Mouse (Mus musculus) left cerebral cortex, postnatal 25 days (tissue): ENCODE results near the gene Vmn1r155. TPM values are rescaled to one million over a fixed set of nuclear protein-coding genes. Genes with fewer than 3 reads are reported as not detected.
"Not testable (repeated sequence)": the region's sequence is repeated elsewhere in the genome, so short reads cannot be mapped to it uniquely, and the experiment has no call there.

ENCODE experiments used
- DNase-seq, 2 experiments: peaks; one replicate each; pipeline ENCODE4 v3.0.0; 2022; ENCODE audit warnings: low spot score in 2 of 2, mixed read lengths in 1 of 2
- intact Hi-C: fragments of 180-260 bp; cut with DNase I; formaldehyde crosslinking; loops from one replicate; pipeline ENCODE4 v1.15.1; 2025
- total RNA-seq, 2 experiments: library from RNA; stranded (reverse); gene quantifications; 2 replicates each; pipeline ENCODE4 v1.2.3; 2021

The Vmn1r155 gene
- not detected for total RNA-seq

DNA sequence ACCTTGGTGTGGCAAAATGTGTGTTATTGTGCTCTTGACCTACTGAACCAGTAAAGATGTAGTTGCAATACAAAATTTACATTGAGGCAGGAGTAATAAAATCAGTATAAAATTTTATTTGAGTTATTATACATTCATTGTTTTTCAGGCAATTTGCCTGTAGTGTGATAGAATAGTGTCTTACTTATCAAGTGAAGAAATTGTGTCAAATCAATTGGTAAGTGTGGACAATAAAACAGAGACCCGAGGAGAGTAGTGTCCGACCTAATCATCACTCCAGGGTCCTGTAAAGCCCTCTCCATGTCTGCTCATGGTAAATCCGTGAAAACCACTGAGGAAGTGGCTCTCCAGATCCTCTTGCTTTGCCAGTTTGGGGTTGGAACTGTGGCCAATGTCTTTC is at the start of gene Vmn1r155:
TSS of gene Vmn1r155 (plus strand) at position 301 of the 400 bp plus-strand sequence.
- intact Hi-C loops, DNase-seq: not testable (repeated sequence)

DNA sequence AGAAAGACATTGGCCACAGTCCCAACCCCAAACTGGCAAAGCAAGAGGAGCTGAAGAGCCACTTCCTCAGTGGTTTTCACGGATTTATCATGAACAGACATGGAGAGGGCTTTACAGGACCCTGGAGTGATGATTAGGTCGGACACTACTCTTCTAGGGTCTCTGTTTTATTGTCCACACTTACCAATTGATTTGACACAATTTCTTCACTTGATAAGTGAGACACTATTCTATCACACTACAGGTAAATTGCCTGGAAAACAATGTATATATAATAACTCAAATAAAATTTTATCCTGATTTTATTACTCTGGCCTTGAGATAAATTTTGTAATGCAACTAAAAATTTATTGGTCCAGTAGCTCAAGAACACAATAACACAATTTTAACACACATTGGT is 34.4 kb downstream of the Vmn1r155 start, which contains the start of gene Gm8693:
TSS of gene Gm8693 (minus strand) at position 101 of the 400 bp plus-strand sequence.
- DNase-seq, intact Hi-C loops: not testable (repeated sequence)

Other genes starting within 250 kb of the Vmn1r155 start
- not detected for gene Vmn1r148, start 244.4 kb upstream of the Vmn1r155 start, total RNA-seq
- gene Vmn1r149, start 219.8 kb upstream of the Vmn1r155 start, total RNA-seq: not detected
- gene Gm10665, start 193.9 kb upstream of the Vmn1r155 start, total RNA-seq: not detected
- not detected for gene Vmn1r151, start 158.3 kb upstream of the Vmn1r155 start, total RNA-seq
- not detected for gene Vmn1r152, start 135.1 kb upstream of the Vmn1r155 start, total RNA-seq
- gene Gm8677, start 123.1 kb upstream of the Vmn1r155 start, total RNA-seq: not detected
- not detected for gene Gm4201, start 92.7 kb upstream of the Vmn1r155 start, total RNA-seq
- gene Gm4565, start 69.9 kb upstream of the Vmn1r155 start, total RNA-seq: not detected
- gene Gm8693, start 34.3 kb downstream of the Vmn1r155 start, total RNA-seq: not detected
- gene Gm4567, start 61.7 kb downstream of the Vmn1r155 start, total RNA-seq: not detected
- not detected for gene Vmn1r157, start 103.7 kb downstream of the Vmn1r155 start, total RNA-seq
- not detected for gene Vmn1r158, start 132.8 kb downstream of the Vmn1r155 start, total RNA-seq
- not detected for gene Vmn1r159, start 185.6 kb downstream of the Vmn1r155 start, total RNA-seq
- not detected for gene Vmn1r160, start 213.2 kb downstream of the Vmn1r155 start, total RNA-seq